Mouse (Mus musculus): Measurements from ENCODE around the gene Sema6d. TPM values are rescaled to one million over a fixed set of nuclear protein-coding genes. Genes with fewer than 3 reads are reported as not detected.

Sema6d gene
- total RNA-seq, 1 experiment from 2014 or later, result not detected

- no peak for ATAC-seq (replicated peaks in 1 of 2; ENCODE audit: insufficient read depth in 1 of 2, low FRiP score in 2 of 2, low TSS enrichment in 1 of 2, low read depth in 1 of 2, poor library complexity in 2 of 2, severe bottlenecking in 2 of 2)
These were observed 147.1 kb downstream of the Sema6d start for GRCm38 (mm10) chr2:124236831-124237230.

- no peak for ATAC-seq (replicated peaks in 1 of 2; ENCODE audit: insufficient read depth in 1 of 2, low FRiP score in 2 of 2, low TSS enrichment in 1 of 2, low read depth in 1 of 2, poor library complexity in 2 of 2, severe bottlenecking in 2 of 2)
These were observed 153.8 kb downstream of the Sema6d start for GRCm38 (mm10) chr2:124243608-124244007.

GRCm38 (mm10) chr2:124244543-124245245 lies 154.9 kb downstream of the Sema6d start:
- ATAC-seq (replicated peaks in 1 of 2; ENCODE audit: insufficient read depth in 1 of 2, low FRiP score in 2 of 2, low TSS enrichment in 1 of 2, low read depth in 1 of 2, poor library complexity in 2 of 2, severe bottlenecking in 2 of 2), result no peak

- ATAC-seq (replicated peaks in 1 of 2; ENCODE audit: insufficient read depth in 1 of 2, low FRiP score in 2 of 2, low TSS enrichment in 1 of 2, low read depth in 1 of 2, poor library complexity in 2 of 2, severe bottlenecking in 2 of 2), result no peak
These were observed 168.3 kb downstream of the Sema6d start for GRCm38 (mm10) chr2:124258108-124258507.

GRCm38 (mm10) chr2:124264309-124264708 lies 174.5 kb downstream of the Sema6d start:
- no peak for ATAC-seq (replicated peaks in 1 of 2; ENCODE audit: insufficient read depth in 1 of 2, low FRiP score in 2 of 2, low TSS enrichment in 1 of 2, low read depth in 1 of 2, poor library complexity in 2 of 2, severe bottlenecking in 2 of 2)

GRCm38 (mm10) chr2:124271156-124271555 lies 181.4 kb downstream of the Sema6d start:
- no peak for ATAC-seq (replicated peaks in 1 of 2; ENCODE audit: insufficient read depth in 1 of 2, low FRiP score in 2 of 2, low TSS enrichment in 1 of 2, low read depth in 1 of 2, poor library complexity in 2 of 2, severe bottlenecking in 2 of 2)

GRCm38 (mm10) chr2:124277492-124277891 lies 187.7 kb downstream of the Sema6d start:
- ATAC-seq (replicated peaks in 1 of 2; ENCODE audit: insufficient read depth in 1 of 2, low FRiP score in 2 of 2, low TSS enrichment in 1 of 2, low read depth in 1 of 2, poor library complexity in 2 of 2, severe bottlenecking in 2 of 2), result no peak

- no peak for ATAC-seq (replicated peaks in 1 of 2; ENCODE audit: insufficient read depth in 1 of 2, low FRiP score in 2 of 2, low TSS enrichment in 1 of 2, low read depth in 1 of 2, poor library complexity in 2 of 2, severe bottlenecking in 2 of 2)
These were observed 195.3 kb downstream of the Sema6d start for GRCm38 (mm10) chr2:124285109-124285508.

- ATAC-seq (replicated peaks in 1 of 2; ENCODE audit: insufficient read depth in 1 of 2, low FRiP score in 2 of 2, low TSS enrichment in 1 of 2, low read depth in 1 of 2, poor library complexity in 2 of 2, severe bottlenecking in 2 of 2), result no peak
These were observed 199.6 kb downstream of the Sema6d start for GRCm38 (mm10) chr2:124289356-124289755.

GRCm38 (mm10) chr2:124291145-124291544 lies 201.4 kb downstream of the Sema6d start:
- ATAC-seq (replicated peaks in 1 of 2; ENCODE audit: insufficient read depth in 1 of 2, low FRiP score in 2 of 2, low TSS enrichment in 1 of 2, low read depth in 1 of 2, poor library complexity in 2 of 2, severe bottlenecking in 2 of 2), result no peak

- no peak for ATAC-seq (replicated peaks in 1 of 2; ENCODE audit: insufficient read depth in 1 of 2, low FRiP score in 2 of 2, low TSS enrichment in 1 of 2, low read depth in 1 of 2, poor library complexity in 2 of 2, severe bottlenecking in 2 of 2)
These were observed 203.8 kb downstream of the Sema6d start for GRCm38 (mm10) chr2:124293601-124294000.

GRCm38 (mm10) chr2:124298351-124298750 lies 208.6 kb downstream of the Sema6d start:
- no peak for ATAC-seq (replicated peaks in 1 of 2; ENCODE audit: insufficient read depth in 1 of 2, low FRiP score in 2 of 2, low TSS enrichment in 1 of 2, low read depth in 1 of 2, poor library complexity in 2 of 2, severe bottlenecking in 2 of 2)

GRCm38 (mm10) chr2:124298872-124299271 lies 209.1 kb downstream of the Sema6d start:
- ATAC-seq (replicated peaks in 1 of 2; ENCODE audit: insufficient read depth in 1 of 2, low FRiP score in 2 of 2, low TSS enrichment in 1 of 2, low read depth in 1 of 2, poor library complexity in 2 of 2, severe bottlenecking in 2 of 2), result peak; percentile 95 to 98

GRCm38 (mm10) chr2:124308605-124309004 lies 218.8 kb downstream of the Sema6d start:
- ATAC-seq (replicated peaks in 1 of 2; ENCODE audit: insufficient read depth in 1 of 2, low FRiP score in 2 of 2, low TSS enrichment in 1 of 2, low read depth in 1 of 2, poor library complexity in 2 of 2, severe bottlenecking in 2 of 2), result no peak

- ATAC-seq (replicated peaks in 1 of 2; ENCODE audit: insufficient read depth in 1 of 2, low FRiP score in 2 of 2, low TSS enrichment in 1 of 2, low read depth in 1 of 2, poor library complexity in 2 of 2, severe bottlenecking in 2 of 2), result no peak
These were observed 219.8 kb downstream of the Sema6d start for GRCm38 (mm10) chr2:124309361-124310128.

- ATAC-seq (replicated peaks in 1 of 2; ENCODE audit: insufficient read depth in 1 of 2, low FRiP score in 2 of 2, low TSS enrichment in 1 of 2, low read depth in 1 of 2, poor library complexity in 2 of 2, severe bottlenecking in 2 of 2), result no peak
These were observed 232.9 kb downstream of the Sema6d start for GRCm38 (mm10) chr2:124322528-124323215.

- no peak; a peak in 1 of 4 replicates for ATAC-seq (replicated peaks in 1 of 2; ENCODE audit: insufficient read depth in 1 of 2, low FRiP score in 2 of 2, low TSS enrichment in 1 of 2, low read depth in 1 of 2, poor library complexity in 2 of 2, severe bottlenecking in 2 of 2)
These were observed 234.4 kb downstream of the Sema6d start for GRCm38 (mm10) chr2:124324107-124324724.
